Mouse (Mus musculus): ENCODE results near the gene Smc6. TPM values are rescaled to one million over a fixed set of nuclear protein-coding genes. Genes with fewer than 3 reads are reported as not detected.

Gene Smc6
- 57.7 and 66.7 TPM in 2 replicates for polyA plus RNA-seq (2012; rRNA removed)

GRCm38 (mm10) chr12:11265382-11266281, at the start of gene Smc6, which contains the start of gene Gen1:
Gene Smc6 (plus strand): TSS chr12:11265886.
Gene Gen1 (minus strand): TSS chr12:11265801.

Other genes with a start within 250 kb of the Smc6 start
- 0.49 and 0.99 TPM in 2 replicates for gene Kcns3, start 114.8 kb upstream of the Smc6 start, polyA plus RNA-seq (2012; rRNA removed)
- gene Msgn1, start 56.9 kb upstream of the Smc6 start, polyA plus RNA-seq (2012; rRNA removed): not detected in 2 replicates
- gene Gen1, start 85 bp upstream of the Smc6 start, polyA plus RNA-seq (2012; rRNA removed): 3.4 and 3.9 TPM in 2 replicates
- gene Vsnl1, start 170.7 kb downstream of the Smc6 start, polyA plus RNA-seq (2012; rRNA removed): 20.5 and 23.9 TPM in 2 replicates
- 0.12 and 0.19 TPM in 2 replicates for gene Rad51ap2, start 190.2 kb downstream of the Smc6 start, polyA plus RNA-seq (2012; rRNA removed)

Data from central nervous system, embryonic 14 days (tissue).